Mouse (Mus musculus) cerebral cortex, adult 2 months (tissue): Measurements from ENCODE around the gene Slc39a11.

Experiments
- WGBS: fragments of 180-500 bp; shearing (Covaris S2); methylation state at CpG from one replicate; pipeline ENCODE4 v1.1.7; 2018; 5-methylcytosine and 5-hydroxymethylcytosine counted together

Gene Slc39a11

DNA sequence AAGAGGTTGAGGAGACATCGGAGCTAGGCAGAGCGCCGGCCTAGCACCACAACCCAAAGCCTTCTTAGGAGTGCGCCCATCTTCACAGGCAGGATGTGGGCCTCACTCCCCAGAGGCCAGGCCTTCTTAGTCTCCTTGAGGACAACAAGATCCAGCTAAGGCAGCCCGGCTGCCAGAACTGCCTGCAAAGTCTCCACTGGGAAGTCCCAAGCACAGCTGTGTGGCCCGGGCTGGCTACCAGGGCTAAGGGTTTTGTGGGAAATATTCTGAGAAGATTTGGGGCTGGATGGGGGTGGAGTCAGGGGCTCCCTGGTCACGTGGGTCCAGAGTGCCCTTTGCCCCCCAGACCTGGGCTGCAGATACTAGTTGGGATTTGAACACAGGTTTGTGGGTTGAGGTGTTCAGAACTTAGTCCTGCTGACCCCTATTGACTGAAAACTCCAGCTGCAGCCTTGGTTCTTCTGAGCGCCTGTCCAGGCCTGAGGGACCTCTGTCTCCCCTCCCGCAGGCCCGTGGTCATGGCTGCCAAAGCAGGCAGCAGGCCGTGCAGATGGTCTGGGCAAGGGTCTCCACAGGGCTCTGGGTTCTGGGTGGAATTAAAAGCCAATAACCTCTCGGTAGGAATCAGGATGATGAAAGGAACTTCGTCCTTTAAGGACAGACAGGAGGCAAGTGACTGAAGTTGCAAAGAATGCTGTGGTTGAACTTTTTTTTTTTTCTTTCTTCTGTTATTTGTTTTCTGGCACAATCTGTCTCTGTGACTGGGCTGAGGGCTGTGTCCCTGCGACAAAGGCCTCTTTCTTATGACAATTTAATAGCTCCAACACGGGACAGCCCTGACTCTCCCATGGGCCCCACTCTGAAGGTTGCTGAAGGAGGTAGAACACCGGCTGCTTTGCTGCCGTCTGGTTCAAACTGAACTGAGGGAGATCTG lies 357.8 kb downstream of the Slc39a11 start:
- 71% methylated on average over 17 of the region's 17 CpGs for WGBS

DNA sequence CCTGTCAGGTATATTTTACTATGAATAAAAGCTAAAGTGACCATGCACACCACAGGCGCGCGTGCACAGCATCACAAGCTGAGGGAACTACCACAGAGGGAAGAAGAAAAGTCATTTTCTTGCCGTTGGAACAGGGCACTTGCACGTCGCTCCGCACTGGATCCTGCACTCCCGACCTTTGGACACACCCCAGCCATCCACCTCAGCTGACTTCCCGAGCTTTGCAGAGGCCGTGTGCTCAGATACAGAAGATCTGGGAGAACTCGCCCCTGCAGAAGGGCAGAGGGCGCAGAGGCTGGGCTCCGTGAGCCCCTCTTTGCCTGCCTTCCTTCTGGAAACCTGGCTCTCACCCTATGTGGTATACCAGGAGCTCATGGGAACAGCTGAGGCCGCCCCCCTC lies 359.0 kb downstream of the Slc39a11 start:
- WGBS, result 93% methylated on average over 14 of the region's 14 CpGs

DNA sequence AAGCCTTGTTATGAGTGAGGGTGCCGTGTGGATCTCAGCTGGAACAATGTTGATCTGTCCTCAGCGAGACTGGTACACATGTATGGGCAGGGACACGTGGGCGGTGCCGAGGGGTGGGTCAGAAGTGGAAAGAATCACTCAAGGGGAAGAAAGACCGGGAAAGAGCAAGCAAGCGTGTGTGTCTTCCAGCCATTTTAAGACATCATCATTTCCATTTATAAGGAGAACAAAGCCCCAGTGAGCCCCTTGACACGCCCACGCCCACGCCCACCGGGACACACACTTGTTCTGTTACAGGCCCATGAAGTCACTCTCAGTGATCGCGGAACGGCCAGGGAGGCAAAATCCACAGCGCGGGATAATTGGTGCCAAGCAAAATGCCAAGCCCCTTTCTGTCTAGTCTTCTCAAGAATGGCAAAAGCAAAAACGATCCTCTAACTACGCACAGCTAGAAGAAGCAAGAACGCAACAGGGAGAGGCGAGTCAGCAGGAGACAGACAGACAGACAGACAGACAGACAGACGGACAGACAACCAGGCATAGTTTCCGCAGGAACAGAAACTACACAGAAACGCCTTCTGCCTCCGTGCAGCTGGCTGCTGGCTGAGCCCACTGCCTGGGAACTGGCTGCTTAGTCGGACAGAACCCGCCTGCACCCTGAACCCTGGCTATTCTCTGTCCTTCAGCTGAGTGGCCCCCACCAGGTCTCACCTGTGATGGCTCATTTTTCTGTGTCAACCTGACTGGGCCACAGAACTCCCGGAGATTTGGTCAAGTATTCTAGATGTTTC lies 364.7 kb downstream of the Slc39a11 start:
- WGBS, result 33% methylated on average over 27 of the region's 27 CpGs

DNA sequence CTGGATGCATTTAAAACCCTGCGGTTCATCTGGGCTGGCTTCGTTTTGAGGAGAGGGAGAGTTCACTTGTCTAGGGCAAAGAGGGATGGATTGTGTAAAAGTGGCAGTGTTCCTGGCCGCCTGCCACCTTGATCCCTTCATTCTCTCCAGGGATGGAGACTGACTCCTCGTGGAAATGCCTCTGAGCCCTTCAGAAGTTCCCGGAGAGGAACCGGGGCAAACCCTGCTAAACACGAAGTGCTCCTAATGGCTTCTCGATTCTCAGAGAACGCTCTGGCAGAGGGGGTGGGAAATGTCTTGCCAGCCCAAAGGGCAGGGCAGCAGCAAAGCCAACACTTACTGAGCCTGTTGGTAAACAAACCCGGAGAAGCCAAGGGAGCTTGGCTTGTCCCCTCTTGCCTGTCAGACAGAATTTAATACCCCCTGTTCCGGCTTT lies 366.5 kb downstream of the Slc39a11 start:
- 57% methylated on average over 11 of the region's 11 CpGs for WGBS

- 92% methylated on average over 6 of the region's 6 CpGs for WGBS
Measured at GRCm38 (mm10) chr11:113278238-113278637, 371.6 kb downstream of the Slc39a11 start.

- WGBS, result 62% methylated on average over 10 of the region's 10 CpGs
Measured at GRCm38 (mm10) chr11:113277034-113277612, 372.8 kb downstream of the Slc39a11 start.

- 93% methylated on average over 8 of the region's 8 CpGs for WGBS
Measured at GRCm38 (mm10) chr11:113276518-113276917, 373.4 kb downstream of the Slc39a11 start.

GRCm38 (mm10) chr11:113274037-113274436 lies 375.8 kb downstream of the Slc39a11 start:
- WGBS, result 88% methylated on average over 8 of the region's 8 CpGs

DNA sequence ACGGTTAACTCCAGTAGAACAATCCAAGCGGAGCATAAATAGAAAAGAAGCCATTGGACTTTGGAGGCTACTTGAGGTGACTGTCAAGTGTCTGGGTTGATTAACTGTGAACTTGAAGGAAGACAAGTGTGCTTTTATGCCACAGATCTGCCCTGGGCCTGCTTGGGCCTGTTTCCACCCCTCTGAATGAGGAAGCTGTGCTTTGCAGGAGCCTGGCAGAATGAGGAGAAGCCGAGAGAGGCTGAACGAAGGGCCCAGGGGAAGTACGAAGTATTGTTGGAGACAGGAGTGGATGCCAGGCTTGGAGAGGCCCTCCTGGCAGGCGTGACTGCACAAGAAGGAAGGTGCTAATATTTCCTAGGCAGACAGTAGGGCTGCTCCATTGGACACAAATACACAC lies 378.0 kb downstream of the Slc39a11 start:
- 76% methylated on average over 6 of the region's 6 CpGs for WGBS

DNA sequence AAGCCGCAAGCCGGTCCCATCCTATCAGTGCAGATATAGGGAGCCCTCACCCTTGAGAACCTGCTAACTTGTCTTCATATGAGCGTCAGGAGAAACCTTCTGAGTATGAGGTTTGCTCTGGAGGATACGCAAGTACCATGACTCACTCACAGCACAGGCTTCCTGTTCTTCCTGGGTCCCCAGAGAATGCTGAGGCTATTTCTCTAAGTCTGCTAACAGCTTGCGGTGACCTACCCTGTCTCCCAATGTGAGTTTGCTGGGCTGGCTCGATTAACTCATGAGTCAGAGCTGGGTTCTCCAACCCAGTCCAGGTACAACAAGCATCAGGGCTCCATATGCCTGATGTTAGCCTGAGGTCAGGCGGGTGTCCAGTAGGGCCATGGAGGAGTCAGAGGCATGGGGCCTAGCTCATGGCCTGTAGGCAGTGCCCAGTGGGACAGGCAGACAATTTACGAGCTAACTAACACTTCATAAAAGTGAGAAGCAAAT lies 381.0 kb downstream of the Slc39a11 start:
- 94% methylated on average over 8 of the region's 8 CpGs for WGBS

DNA sequence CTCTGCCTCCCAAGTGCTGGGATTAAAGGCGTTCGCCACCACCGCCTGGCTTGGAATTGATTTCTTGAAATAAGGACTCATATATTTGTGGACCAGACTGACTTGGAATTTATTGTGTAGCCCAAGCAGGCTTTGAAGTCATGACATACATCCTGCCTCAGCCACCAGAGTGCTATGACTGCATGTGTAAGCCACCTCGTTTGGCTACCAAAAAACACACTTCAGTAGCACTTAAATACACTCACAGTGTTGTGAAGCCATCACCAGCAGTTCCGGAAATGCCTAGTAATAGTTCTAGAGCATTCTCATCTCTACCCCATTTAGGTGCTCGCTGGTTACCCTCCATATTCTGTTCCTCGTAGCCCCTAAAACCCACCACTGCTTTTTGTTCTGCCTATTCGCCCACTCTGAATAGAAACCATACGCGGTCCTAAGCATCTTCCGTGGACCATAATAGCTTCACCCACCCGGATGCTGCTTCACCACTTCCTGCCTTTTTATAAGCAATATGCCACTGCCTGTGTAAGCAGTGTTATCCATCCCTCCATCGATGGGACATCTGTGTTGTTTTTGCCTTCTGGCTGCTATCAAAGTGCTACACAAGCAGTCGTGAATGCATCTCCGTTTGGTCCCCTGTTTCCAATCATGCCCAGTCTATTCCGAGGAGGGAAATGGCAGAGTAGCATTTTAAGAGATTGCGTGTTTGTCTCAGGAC lies 382.2 kb downstream of the Slc39a11 start:
- 62% methylated on average over 17 of the region's 17 CpGs for WGBS

DNA sequence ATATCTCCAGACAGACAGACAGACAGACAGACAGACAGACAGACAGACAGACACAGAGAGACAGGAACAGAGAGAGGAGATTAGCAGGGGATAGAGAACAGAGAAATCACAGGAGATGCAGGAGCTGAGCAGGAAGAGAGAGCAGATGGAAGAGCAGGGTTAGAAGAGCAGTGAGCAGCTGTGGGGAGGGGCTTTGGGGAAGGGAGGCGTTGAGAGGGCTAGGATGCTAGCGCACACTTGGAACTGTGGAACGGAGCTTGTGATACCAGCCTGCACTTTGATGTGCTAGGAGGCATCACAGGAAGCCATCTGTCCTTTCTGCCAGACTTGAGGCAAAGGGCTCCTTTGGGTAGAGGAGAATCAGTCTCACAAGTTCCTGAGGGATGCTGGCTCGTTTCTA lies 383.2 kb downstream of the Slc39a11 start:
- WGBS, result 33% methylated on average over 4 of the region's 4 CpGs

- WGBS, result 61% methylated on average over 3 of the region's 3 CpGs
Measured at GRCm38 (mm10) chr11:113265567-113265966, 384.3 kb downstream of the Slc39a11 start.

GRCm38 (mm10) chr11:113263971-113264370 lies 385.9 kb downstream of the Slc39a11 start:
- WGBS, result 86% methylated on average over 7 of the region's 7 CpGs

- WGBS, result 73% methylated on average over 8 of the region's 8 CpGs
Measured at GRCm38 (mm10) chr11:113262062-113262461, 387.8 kb downstream of the Slc39a11 start.

DNA sequence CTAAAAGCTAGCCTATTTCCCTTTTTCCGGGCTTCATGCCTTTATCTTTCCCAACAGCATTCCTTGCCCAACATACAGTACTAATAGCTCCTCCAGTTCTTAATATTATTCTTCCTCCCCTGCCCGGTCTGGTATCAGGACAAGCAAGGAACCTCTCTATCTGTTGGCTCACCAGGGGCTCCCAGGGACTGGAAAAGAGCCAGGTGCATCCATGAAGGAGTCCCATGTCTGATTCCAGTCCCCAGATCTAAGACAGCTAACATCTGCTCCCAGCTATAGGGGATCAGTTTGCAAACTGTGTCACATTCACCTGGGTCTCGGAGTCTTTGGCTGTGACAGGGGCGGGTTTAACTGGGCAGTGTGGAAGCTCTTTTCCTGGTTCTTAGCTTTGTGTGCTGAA lies 388.5 kb downstream of the Slc39a11 start:
- 93% methylated on average over 4 of the region's 4 CpGs for WGBS

DNA sequence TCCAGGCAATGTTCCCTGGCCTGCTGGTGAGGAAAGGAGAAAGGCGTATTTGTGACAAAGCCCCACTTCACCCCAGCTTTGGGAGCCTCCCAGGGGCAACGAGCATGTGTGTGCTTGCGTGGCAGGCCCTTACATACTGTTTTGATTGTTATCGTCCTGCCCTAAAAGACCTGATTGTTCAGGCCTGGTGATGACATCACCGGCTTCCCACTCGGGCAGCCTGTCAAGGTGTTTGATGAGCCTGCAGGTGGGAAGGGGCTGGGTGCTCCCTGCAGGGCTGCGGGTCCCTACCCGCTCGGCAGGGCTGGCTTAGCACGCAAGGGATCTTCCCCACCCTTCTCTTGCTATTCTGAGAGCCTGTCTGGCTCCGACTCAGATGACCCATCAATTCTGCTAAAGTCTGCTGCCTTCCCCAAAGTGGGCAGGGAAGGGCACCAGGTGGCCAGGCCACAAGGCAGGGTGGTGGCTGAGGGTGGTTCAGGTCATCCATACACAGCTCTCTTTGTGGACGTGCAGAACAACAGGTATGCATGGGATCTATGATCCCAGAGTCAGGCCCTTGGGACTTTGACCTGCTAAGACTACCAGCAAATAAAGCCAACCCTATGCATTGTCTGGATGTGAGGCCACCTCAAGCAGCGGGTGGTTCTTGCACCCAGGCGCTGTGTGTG lies 390.0 kb downstream of the Slc39a11 start:
- 92% methylated on average over 14 of the region's 14 CpGs for WGBS

DNA sequence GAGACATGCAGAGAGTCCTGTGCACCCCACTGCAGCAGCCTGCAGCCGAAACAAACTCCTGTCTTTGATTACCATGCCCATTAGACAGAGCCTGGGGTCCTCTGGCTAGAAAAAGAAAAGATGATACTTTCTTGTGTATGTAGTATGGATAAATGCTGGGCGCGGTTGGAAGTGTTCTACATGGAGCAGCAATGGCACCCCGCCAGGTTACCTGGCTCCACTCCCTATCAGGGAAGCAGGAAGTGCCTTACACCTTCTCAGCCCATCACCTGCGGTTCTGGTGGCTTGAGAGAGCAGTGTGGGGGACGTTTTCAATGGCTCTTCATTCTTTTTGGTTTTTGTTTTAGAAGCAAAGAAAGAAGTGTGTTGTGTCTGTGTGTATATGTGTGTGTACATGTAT lies 391.9 kb downstream of the Slc39a11 start:
- WGBS, result 89% methylated on average over 6 of the region's 6 CpGs

- WGBS, result 74% methylated on average over 6 of the region's 6 CpGs
Measured at GRCm38 (mm10) chr11:113254653-113255052, 395.2 kb downstream of the Slc39a11 start.

DNA sequence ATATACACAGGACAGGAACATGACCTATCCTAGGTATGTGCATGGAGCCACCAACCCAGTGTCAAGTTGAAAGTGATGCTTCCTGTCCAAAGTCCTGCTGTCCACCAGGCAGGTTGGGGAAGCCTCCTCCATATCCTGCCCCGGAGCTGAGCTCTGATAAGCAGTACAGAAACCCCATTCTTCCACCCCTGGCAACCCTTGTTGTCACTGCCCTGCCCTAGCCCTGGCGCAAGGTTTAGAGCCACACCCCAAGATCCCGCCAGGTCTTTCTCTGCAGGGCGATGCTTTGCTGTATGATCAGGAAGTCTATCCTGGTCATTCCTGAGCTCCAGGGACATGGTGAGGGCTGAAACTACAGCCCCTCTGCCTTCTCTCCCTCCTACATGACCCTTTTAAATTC lies 396.7 kb downstream of the Slc39a11 start:
- WGBS, result 88% methylated on average over 4 of the region's 4 CpGs

DNA sequence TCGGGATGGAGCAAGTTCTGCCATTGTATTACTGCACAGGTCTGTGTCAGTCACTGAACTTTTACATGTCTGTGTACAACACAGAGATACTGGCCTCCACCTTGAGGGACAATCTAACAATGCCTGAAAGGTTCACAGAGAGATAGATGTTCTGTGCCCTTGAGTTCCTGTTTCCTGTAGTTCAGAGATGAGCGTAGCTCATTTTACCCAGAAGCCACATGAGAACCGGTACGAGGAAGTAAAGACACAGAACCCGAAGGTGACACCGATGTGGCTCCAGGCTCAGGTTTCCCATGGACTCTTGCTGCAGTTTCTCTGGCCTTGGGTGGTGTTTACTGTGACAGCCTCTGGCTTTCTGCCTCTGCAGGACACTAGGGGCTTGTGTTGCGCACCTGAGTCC lies 398.7 kb downstream of the Slc39a11 start:
- WGBS, result 92% methylated on average over 7 of the region's 7 CpGs
